Mouse (Mus musculus): ENCODE measurements at regions not wholly inside any gene's neighbourhood (a gene's known extent, or its start where the extent isn't known, plus 50 kb on each side); places are given as distances from the start of the nearest gene placed in this dataset.

DNA sequence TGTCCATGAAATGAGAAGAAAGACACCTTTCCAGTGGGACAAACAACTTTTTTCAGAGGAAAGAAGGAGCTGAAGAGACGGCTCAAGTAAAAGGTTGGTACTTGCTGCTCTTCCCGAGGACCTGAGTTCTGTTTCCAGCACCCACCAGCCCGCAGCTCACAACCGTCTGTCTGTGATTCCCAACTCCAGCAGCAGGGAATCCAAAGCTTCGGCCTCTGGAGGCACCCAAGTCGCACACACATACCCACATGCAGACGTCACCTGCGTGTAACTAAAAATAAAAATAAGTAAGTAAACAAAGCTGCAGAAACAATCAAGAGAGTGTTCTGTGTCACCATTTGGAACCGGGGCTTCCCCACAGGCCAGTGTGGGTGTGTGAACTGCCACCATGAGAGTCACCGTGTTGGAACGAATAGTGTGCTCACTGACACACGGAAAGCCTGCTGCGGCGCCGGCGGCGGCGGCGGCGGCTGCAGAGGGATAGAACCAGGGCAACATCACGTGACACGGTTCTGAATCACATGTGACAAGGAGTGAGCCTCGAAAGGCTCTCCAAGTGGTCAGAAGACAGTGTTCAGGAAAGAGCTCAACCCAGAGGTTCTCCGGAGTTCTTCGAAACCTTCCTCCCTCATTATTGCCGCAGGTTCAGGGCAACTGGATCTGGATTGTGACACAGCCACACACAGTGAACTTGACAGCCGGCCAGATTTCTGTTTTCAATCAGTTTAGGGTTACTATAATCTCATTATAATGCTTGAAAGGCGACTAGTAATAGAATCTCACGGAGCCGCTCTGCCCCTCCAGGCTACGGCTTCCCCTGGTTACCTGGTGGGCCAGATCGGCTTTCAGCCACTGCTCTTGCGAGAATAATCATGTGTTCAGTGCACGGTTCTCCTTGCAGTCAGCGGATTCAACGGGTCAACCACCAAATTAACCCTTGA lies 72.6 kb downstream of the Sox1 start:
- DNase-seq (ENCODE audit: low spot score), result peak; percentile 18
- no peak for TF ChIP-seq POLR2A (IDR thresholded peaks at IDR 0.05; ENCODE audit: borderline replicate concordance, extremely low read depth, insufficient read depth, insufficient read length)
- Histone ChIP-seq H3K4me1 (ENCODE audit: control insufficient read depth, insufficient read depth, low read length) (0 out of 2 replicates have a peak, but pooled peaks cover 6% of the 10 kb centered on the region), H3K4me2 (replicated peaks; ENCODE audit: low read depth, low read length, severe bottlenecking) (no peak overlapping the region), H3K27ac (replicated peaks; ENCODE audit: low read depth, low read length) (no peak overlapping the region), H3K27me3 (ENCODE audit: control insufficient read depth, insufficient read depth, low read length) (0 out of 2 replicates have a peak, but pooled peaks cover 6% of the 10 kb centered on the region), H3K9ac (ENCODE audit: low read depth, low read length, severe bottlenecking) (no peak overlapping the region), H3K9me3 (ENCODE audit: control insufficient read depth, low read length) (no peaks in the 10 kb centered on the region), H3K4me3 (replicated peaks; ENCODE audit: low read length) (no peak overlapping the region), H3K36me3 (ENCODE audit: control insufficient read depth, insufficient read depth, low read length) (no peaks in the 10 kb centered on the region)
- ATAC-seq (ENCODE audit: low FRiP score, low read depth), result 0 out of 2 replicates have a peak, but pooled peaks have one; percentile 23
- WGBS, result 56% methylated on average over 36 of the region's 36 CpGs

DNA sequence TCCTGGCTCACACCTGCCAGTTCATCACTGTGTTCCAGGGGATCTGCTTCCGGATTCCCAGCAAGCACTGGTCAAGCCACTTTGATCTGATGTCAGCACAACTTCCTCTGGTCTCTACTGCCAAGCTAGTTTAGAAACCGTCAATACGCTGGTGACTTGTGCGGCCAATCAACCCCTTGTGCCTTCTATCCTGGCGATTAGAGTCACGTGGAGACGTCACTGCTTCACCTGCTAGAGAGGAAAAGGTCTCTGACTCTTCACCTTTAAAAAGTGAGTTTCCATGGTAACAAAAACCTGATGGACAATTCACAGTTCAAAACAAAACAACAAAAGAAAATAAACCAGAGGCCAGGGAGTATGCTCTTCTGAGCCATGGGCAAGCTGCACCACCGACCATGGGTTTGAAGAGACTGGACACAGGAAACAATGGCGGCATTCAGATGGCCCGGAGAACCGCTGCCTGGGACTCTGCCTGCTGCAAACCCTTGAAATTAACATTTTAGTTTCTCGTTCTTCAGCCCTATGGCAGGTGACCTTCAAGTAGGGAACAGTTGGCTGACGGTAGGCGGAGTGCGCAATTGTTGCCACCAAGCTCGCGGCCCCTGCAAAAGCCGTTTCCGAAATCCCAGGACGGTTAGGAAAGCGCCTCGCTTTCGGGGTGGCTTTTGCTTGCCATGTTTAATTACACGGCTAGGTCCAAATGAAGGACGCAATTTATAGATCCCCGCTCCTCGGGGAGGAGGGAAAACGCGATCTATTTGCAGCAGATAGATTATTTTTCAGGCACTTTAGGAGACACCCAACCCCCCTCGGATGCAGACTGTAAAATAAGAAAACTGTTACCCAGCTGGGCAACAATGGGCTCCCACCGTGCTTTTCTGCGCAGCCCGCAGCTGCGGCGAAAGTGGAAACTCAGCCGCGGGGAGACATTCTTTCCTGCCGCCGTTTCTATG lies 82.6 kb downstream of the Sox1 start:
- 0 out of 2 replicates have a peak, but pooled peaks cover 4% of the 10 kb centered on the region for H3K4me1 ChIP-seq (ENCODE audit: control insufficient read depth, insufficient read depth, low read length)
- peak overlapping the region; percentile 26 for H3K4me3 ChIP-seq (replicated peaks; ENCODE audit: low read length)
- no peaks in the 10 kb centered on the region for H3K36me3 ChIP-seq (ENCODE audit: control insufficient read depth, insufficient read depth, low read length)
- no peak overlapping the region for H3K27ac ChIP-seq (replicated peaks; ENCODE audit: low read depth, low read length)
- TF ChIP-seq POLR2A (IDR thresholded peaks at IDR 0.05; ENCODE audit: borderline replicate concordance, extremely low read depth, insufficient read depth, insufficient read length), result no peak
- H3K27me3 ChIP-seq (ENCODE audit: control insufficient read depth, insufficient read depth, low read length), result peaks cover 43% of the 10 kb centered on the region
- DNase-seq (ENCODE audit: low spot score) (no peak), ATAC-seq (ENCODE audit: low FRiP score, low read depth) (no peak)
- H3K9ac ChIP-seq (ENCODE audit: low read depth, low read length, severe bottlenecking), result peak overlapping the region; percentile 31
- no peaks in the 10 kb centered on the region; the same call in 1 of the 2 replicates for H3K9me3 ChIP-seq (ENCODE audit: control insufficient read depth, low read length)
- peak overlapping the region; percentile 48 for H3K4me2 ChIP-seq (replicated peaks; ENCODE audit: low read depth, low read length, severe bottlenecking)
- WGBS, result 10% methylated on average over 39 of the region's 39 CpGs

DNA sequence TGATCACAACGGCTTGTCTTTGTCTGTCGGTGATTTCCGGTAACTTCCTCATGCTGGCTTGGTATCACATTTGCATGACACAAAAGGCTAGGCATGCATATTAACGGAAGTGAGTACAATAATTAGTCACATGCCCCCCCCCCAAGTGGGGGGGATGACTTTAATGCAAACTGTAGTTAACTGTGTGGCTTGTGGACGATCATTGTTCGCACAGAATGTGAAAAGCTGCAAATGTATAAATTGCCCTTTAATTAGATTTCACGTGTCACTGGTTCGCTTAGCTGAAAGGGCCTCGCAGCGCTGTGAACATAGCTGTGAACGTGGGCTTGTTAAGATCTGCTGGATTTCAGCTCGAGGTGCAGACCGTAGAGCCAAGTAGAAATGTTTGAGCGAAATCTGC lies 86.8 kb downstream of the Sox1 start:
- Histone ChIP-seq H3K9me3 (ENCODE audit: control insufficient read depth, low read length) (no peaks in the 10 kb centered on the region; the same call in 1 of the 2 replicates), H3K27ac (replicated peaks; ENCODE audit: low read depth, low read length) (no peak overlapping the region), H3K36me3 (ENCODE audit: control insufficient read depth, insufficient read depth, low read length) (no peaks in the 10 kb centered on the region), H3K9ac (ENCODE audit: low read depth, low read length, severe bottlenecking) (no peak overlapping the region), H3K4me1 (ENCODE audit: control insufficient read depth, insufficient read depth, low read length) (0 out of 2 replicates have a peak, but pooled peaks cover 4% of the 10 kb centered on the region), H3K27me3 (ENCODE audit: control insufficient read depth, insufficient read depth, low read length) (peaks cover 29% of the 10 kb centered on the region), H3K4me3 (replicated peaks; ENCODE audit: low read length) (no peak overlapping the region), H3K4me2 (replicated peaks; ENCODE audit: low read depth, low read length, severe bottlenecking) (no peak overlapping the region)
- TF ChIP-seq POLR2A (IDR thresholded peaks at IDR 0.05; ENCODE audit: borderline replicate concordance, extremely low read depth, insufficient read depth, insufficient read length), result no peak
- ATAC-seq (ENCODE audit: low FRiP score, low read depth), result no peak
- WGBS, result 74% methylated on average over 14 of the region's 14 CpGs
- no peak for DNase-seq (ENCODE audit: low spot score)

DNA sequence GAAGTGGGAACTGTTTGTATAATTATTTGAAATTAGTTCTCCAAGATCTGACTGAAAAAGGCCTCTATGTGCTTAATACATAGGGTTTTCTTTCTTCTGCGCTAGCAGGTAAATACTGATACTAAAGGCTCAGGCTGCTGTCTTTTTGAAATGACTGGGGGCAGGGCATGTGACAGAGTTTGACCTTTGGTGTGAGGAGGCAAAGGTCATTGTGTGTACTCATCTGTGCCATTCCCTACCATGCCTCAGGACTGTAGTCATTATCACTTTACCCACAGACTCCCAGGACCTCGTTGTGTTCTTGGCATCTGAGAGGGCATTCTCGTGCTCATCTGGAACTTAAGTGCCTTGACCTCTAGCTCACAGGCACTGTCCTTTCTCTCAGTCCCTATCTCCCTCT lies 88.5 kb downstream of the Sox1 start:
- 84% methylated on average over 3 of the region's 3 CpGs for WGBS
- DNase-seq (ENCODE audit: low spot score), result no peak

DNA sequence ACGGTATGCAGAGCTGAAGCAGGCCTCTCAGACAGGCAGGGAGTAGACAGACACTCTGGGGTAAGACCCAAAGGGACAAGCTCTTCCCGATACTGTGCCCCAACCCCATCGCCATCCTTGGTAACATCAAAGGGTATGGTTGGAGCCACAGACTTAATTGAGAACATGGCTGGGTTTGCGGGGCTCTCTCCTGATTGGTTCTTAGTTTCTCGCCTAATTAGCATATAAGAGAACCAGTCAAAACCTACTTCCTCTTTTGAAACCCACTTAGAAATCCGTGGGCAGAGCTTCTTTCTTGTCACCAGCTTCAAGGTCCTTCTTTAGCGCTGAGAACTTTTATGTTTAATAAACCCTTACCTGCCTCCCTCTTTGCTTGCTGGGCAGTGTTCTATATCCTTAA lies 87.5 kb upstream of the Spaca7 start:
- no peaks in the 10 kb centered on the region for H3K9me3 ChIP-seq (ENCODE audit: control insufficient read depth, low read length)

More for the DNA sequence above, 88.5 kb downstream of the Sox1 start:
- Histone ChIP-seq H3K9ac (ENCODE audit: low read depth, low read length, severe bottlenecking) (no peak overlapping the region), H3K27me3 (ENCODE audit: control insufficient read depth, insufficient read depth, low read length) (peaks cover 17% of the 10 kb centered on the region), H3K36me3 (ENCODE audit: control insufficient read depth, insufficient read depth, low read length) (no peaks in the 10 kb centered on the region), H3K9me3 (ENCODE audit: control insufficient read depth, low read length) (no peaks in the 10 kb centered on the region), H3K27ac (replicated peaks; ENCODE audit: low read depth, low read length) (no peak overlapping the region), H3K4me3 (replicated peaks; ENCODE audit: low read length) (no peak overlapping the region), H3K4me2 (replicated peaks; ENCODE audit: low read depth, low read length, severe bottlenecking) (no peak overlapping the region), H3K4me1 (ENCODE audit: control insufficient read depth, insufficient read depth, low read length) (no peaks in the 10 kb centered on the region)
- no peak for ATAC-seq (ENCODE audit: low FRiP score, low read depth)
- no peak for TF ChIP-seq POLR2A (IDR thresholded peaks at IDR 0.05; ENCODE audit: borderline replicate concordance, extremely low read depth, insufficient read depth, insufficient read length)

More for the DNA sequence above, 87.5 kb upstream of the Spaca7 start:
- Histone ChIP-seq H3K9ac (ENCODE audit: low read depth, low read length, severe bottlenecking) (no peak overlapping the region), H3K27ac (replicated peaks; ENCODE audit: low read depth, low read length) (no peak overlapping the region), H3K4me2 (replicated peaks; ENCODE audit: low read depth, low read length, severe bottlenecking) (no peak overlapping the region), H3K27me3 (ENCODE audit: control insufficient read depth, insufficient read depth, low read length) (peaks cover 2% of the 10 kb centered on the region; the same call in 1 of the 2 replicates), H3K36me3 (ENCODE audit: control insufficient read depth, insufficient read depth, low read length) (no peaks in the 10 kb centered on the region), H3K4me3 (replicated peaks; ENCODE audit: low read length) (no peak overlapping the region), H3K4me1 (ENCODE audit: control insufficient read depth, insufficient read depth, low read length) (no peaks in the 10 kb centered on the region)
- ATAC-seq (ENCODE audit: low FRiP score, low read depth), result no peak
- 72% methylated on average over 7 of the region's 7 CpGs for WGBS
- DNase-seq (ENCODE audit: low spot score), result no peak
- no peak for TF ChIP-seq POLR2A (IDR thresholded peaks at IDR 0.05; ENCODE audit: borderline replicate concordance, extremely low read depth, insufficient read depth, insufficient read length)
